Mouse (Mus musculus): ENCODE results near the gene Cdkal1. TPM values are rescaled to one million over a fixed set of nuclear protein-coding genes. Genes with fewer than 3 reads are reported as not detected.
A peak's percentile ranks its signal among the peaks of the same experiment; 100 is the strongest.

Gene Cdkal1
- polyA plus RNA-seq, 1 experiment from 2014 or later, result 8.7 TPM

GRCm38 (mm10) chr13:29550203-29550602, 305.3 kb downstream of the Cdkal1 start:
- 76% methylated on average over 6 of the region's 6 CpGs for WGBS (ENCODE audit: insufficient replicate concordance)
- DNase-seq, result no peak
- H3K27me3 ChIP-seq (ENCODE audit: insufficient read depth, low read length), result no peaks in the 10 kb centered on the region

DNA sequence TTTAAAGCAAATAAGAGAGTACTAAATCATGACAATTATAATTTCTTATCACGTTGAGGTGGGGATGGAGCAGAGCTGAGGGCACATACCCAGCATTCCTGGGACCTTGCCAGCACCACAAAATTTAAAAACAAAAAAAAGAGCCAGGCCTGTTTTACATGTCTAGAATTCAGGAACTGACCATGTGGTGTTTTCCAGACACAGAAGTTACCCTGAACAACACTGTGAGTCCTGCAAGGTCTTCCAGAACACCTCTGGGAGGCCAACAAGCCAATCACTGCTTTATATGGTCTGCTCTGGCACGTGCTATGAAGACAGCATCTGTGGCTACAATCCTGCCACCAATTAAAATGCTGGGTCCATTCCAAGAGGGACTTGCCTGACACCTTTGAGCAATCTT, 305.7 kb downstream of the Cdkal1 start:
- Histone ChIP-seq H3K4me1 (ENCODE audit: insufficient read depth) (no peaks in the 10 kb centered on the region), H3K27me3 (ENCODE audit: insufficient read depth, low read length) (no peaks in the 10 kb centered on the region), H3K9me3 (ENCODE audit: low read length) (no peaks in the 10 kb centered on the region), H3K36me3 (replicated peaks; ENCODE audit: insufficient read depth, low read length) (no peaks in the 10 kb centered on the region), H3K9ac (replicated peaks) (no peak overlapping the region), H3K27ac (ENCODE audit: low read depth) (no peak overlapping the region), H3K4me2 (ENCODE audit: low read depth, low read length) (no peak overlapping the region), H3K4me3 (ENCODE audit: low read depth, low read length) (no peak overlapping the region)
- WGBS (ENCODE audit: insufficient replicate concordance), result 62% methylated on average over 2 of the region's 2 CpGs
- DNase-seq, result no peak
- TF ChIP-seq CTCF (IDR thresholded peaks at IDR 0.05; ENCODE audit: low read depth), result no peak
- no peak for TF ChIP-seq EP300 (IDR thresholded peaks at IDR 0.05; ENCODE audit: low read depth)
- no peak for ATAC-seq

More at GRCm38 (mm10) chr13:29550203-29550602, 305.3 kb downstream of the Cdkal1 start:
- Histone ChIP-seq H3K9me3 (ENCODE audit: low read length) (no peaks in the 10 kb centered on the region), H3K27ac (ENCODE audit: low read depth) (no peak overlapping the region), H3K4me1 (ENCODE audit: insufficient read depth) (no peaks in the 10 kb centered on the region), H3K36me3 (replicated peaks; ENCODE audit: insufficient read depth, low read length) (no peaks in the 10 kb centered on the region), H3K4me3 (ENCODE audit: low read depth, low read length) (no peak overlapping the region), H3K4me2 (ENCODE audit: low read depth, low read length) (no peak overlapping the region), H3K9ac (replicated peaks) (no peak overlapping the region)
- TF ChIP-seq CTCF (IDR thresholded peaks at IDR 0.05; ENCODE audit: low read depth) (no peak), EP300 (IDR thresholded peaks at IDR 0.05; ENCODE audit: low read depth) (no peak)
- ATAC-seq, result no peak

GRCm38 (mm10) chr13:29537906-29538305, 317.6 kb downstream of the Cdkal1 start:
- DNase-seq, result no peak
- Histone ChIP-seq H3K27ac (ENCODE audit: low read depth) (no peak overlapping the region), H3K9ac (replicated peaks) (no peak overlapping the region), H3K9me3 (ENCODE audit: low read length) (no peaks in the 10 kb centered on the region), H3K4me2 (ENCODE audit: low read depth, low read length) (no peak overlapping the region), H3K4me1 (ENCODE audit: insufficient read depth) (peaks cover 5% of the 10 kb centered on the region; the same call in 1 of the 2 replicates), H3K36me3 (replicated peaks; ENCODE audit: insufficient read depth, low read length) (no peaks in the 10 kb centered on the region), H3K4me3 (ENCODE audit: low read depth, low read length) (no peak overlapping the region), H3K27me3 (ENCODE audit: insufficient read depth, low read length) (no peaks in the 10 kb centered on the region)
- WGBS (ENCODE audit: insufficient replicate concordance), result 54% methylated on average over 1 of the region's 1 CpGs
- TF ChIP-seq CTCF (IDR thresholded peaks at IDR 0.05; ENCODE audit: low read depth) (no peak), EP300 (IDR thresholded peaks at IDR 0.05; ENCODE audit: low read depth) (no peak)
- ATAC-seq, result no peak

DNA sequence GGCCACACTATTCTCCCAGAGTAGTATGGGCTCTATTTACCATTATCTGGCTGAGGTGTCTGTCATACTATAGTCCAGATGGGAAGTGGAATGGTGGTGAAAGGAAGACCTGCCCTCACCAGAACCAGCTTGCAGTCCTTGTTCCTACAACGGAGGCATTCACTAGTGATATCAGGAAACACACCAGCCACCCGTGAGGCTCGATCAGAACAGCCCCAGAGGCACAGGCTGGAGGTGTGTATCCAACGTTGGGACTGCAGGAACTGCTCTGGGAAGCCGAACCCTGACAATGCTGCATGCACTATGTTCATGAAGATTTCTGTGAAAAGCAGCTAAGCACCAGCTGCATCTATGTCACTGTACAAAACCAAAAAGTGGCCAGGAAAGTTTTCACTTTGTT, 321.9 kb downstream of the Cdkal1 start:
- TF ChIP-seq EP300 (IDR thresholded peaks at IDR 0.05; ENCODE audit: low read depth), result no peak
- no peak for TF ChIP-seq CTCF (IDR thresholded peaks at IDR 0.05; ENCODE audit: low read depth)
- 58% methylated on average over 5 of the region's 5 CpGs for WGBS (ENCODE audit: insufficient replicate concordance)

DNA sequence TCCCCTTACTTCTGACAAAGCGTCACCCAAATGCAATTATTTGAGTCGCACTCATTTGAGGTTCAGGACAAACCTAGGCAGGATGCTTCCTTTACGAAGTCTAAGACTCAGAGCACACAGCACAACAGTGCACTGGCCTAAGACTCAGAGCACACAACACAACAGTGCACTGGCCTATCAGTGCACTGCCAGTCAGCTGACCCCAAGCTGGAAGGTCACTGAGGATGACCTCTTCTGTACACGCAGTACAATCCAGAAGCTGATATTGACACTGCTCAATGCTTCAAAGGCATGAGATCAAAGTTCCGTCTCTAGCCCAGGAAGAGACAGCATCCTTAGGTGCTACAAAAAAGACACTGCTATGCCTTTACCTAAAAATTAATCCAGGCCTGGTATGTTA, 327.1 kb downstream of the Cdkal1 start:
- Histone ChIP-seq H3K27ac (ENCODE audit: low read depth) (no peak overlapping the region), H3K27me3 (ENCODE audit: insufficient read depth, low read length) (no peaks in the 10 kb centered on the region), H3K4me1 (ENCODE audit: insufficient read depth) (peaks cover 2% of the 10 kb centered on the region; the same call in 1 of the 2 replicates), H3K9me3 (ENCODE audit: low read length) (no peaks in the 10 kb centered on the region), H3K4me3 (ENCODE audit: low read depth, low read length) (no peak overlapping the region), H3K9ac (replicated peaks) (no peak overlapping the region), H3K36me3 (replicated peaks; ENCODE audit: insufficient read depth, low read length) (no peaks in the 10 kb centered on the region), H3K4me2 (ENCODE audit: low read depth, low read length) (no peak overlapping the region)
- DNase-seq, result no peak
- 68% methylated on average over 5 of the region's 5 CpGs for WGBS (ENCODE audit: insufficient replicate concordance)
- ATAC-seq, result peak; percentile 73; the same call in 1 of the 2 replicates
- TF ChIP-seq EP300 (IDR thresholded peaks at IDR 0.05; ENCODE audit: low read depth) (no peak), CTCF (IDR thresholded peaks at IDR 0.05; ENCODE audit: low read depth) (no peak)

More for the DNA sequence above, 321.9 kb downstream of the Cdkal1 start:
- H3K4me3 ChIP-seq (ENCODE audit: low read depth, low read length), result no peak overlapping the region
- no peaks in the 10 kb centered on the region for H3K9me3 ChIP-seq (ENCODE audit: low read length)
- no peak for DNase-seq
- no peaks in the 10 kb centered on the region for H3K27me3 ChIP-seq (ENCODE audit: insufficient read depth, low read length)
- peaks cover 6% of the 10 kb centered on the region; the same call in 1 of the 2 replicates for H3K4me1 ChIP-seq (ENCODE audit: insufficient read depth)
- no peak for ATAC-seq
- H3K4me2 ChIP-seq (ENCODE audit: low read depth, low read length), result no peak overlapping the region
- H3K9ac ChIP-seq (replicated peaks), result no peak overlapping the region
- H3K36me3 ChIP-seq (replicated peaks; ENCODE audit: insufficient read depth, low read length), result no peaks in the 10 kb centered on the region
- no peak overlapping the region for H3K27ac ChIP-seq (ENCODE audit: low read depth)

- no peak overlapping the region for H3K9ac ChIP-seq (replicated peaks)
- H3K27ac ChIP-seq (ENCODE audit: low read depth), result no peak overlapping the region
- no peaks in the 10 kb centered on the region for H3K36me3 ChIP-seq (replicated peaks; ENCODE audit: insufficient read depth, low read length)
- WGBS (ENCODE audit: insufficient replicate concordance), result 85% methylated on average over 4 of the region's 4 CpGs
- no peaks in the 10 kb centered on the region for H3K9me3 ChIP-seq (ENCODE audit: low read length)
- TF ChIP-seq CTCF (IDR thresholded peaks at IDR 0.05; ENCODE audit: low read depth) (no peak), EP300 (IDR thresholded peaks at IDR 0.05; ENCODE audit: low read depth) (no peak)
- no peak overlapping the region for H3K4me3 ChIP-seq (ENCODE audit: low read depth, low read length)
- H3K4me2 ChIP-seq (ENCODE audit: low read depth, low read length), result no peak overlapping the region
- no peaks in the 10 kb centered on the region for H3K27me3 ChIP-seq (ENCODE audit: insufficient read depth, low read length)
- no peaks in the 10 kb centered on the region for H3K4me1 ChIP-seq (ENCODE audit: insufficient read depth)
- DNase-seq (no peak), ATAC-seq (no peak)
Observed at GRCm38 (mm10) chr13:29521321-29521720, 334.2 kb downstream of the Cdkal1 start.

- Histone ChIP-seq H3K4me2 (ENCODE audit: low read depth, low read length) (no peak overlapping the region), H3K27me3 (ENCODE audit: insufficient read depth, low read length) (no peaks in the 10 kb centered on the region), H3K27ac (ENCODE audit: low read depth) (no peak overlapping the region), H3K36me3 (replicated peaks; ENCODE audit: insufficient read depth, low read length) (no peaks in the 10 kb centered on the region), H3K9me3 (ENCODE audit: low read length) (no peaks in the 10 kb centered on the region), H3K4me3 (ENCODE audit: low read depth, low read length) (no peak overlapping the region), H3K9ac (replicated peaks) (no peak overlapping the region), H3K4me1 (ENCODE audit: insufficient read depth) (no peaks in the 10 kb centered on the region)
- ATAC-seq (no peak), DNase-seq (no peak)
- WGBS (ENCODE audit: insufficient replicate concordance), result 85% methylated on average over 1 of the region's 1 CpGs
- TF ChIP-seq EP300 (IDR thresholded peaks at IDR 0.05; ENCODE audit: low read depth) (no peak), CTCF (IDR thresholded peaks at IDR 0.05; ENCODE audit: low read depth) (no peak)
Observed at GRCm38 (mm10) chr13:29514071-29514470, 341.4 kb downstream of the Cdkal1 start.

All from liver, postnatal 0 days (tissue).